Mouse (Mus musculus) adrenal gland, adult 18-20 months (tissue): ENCODE data around the gene Irf5. TPM values are rescaled to one million over a fixed set of nuclear protein-coding genes. Genes with fewer than 3 reads are reported as not detected.
A peak's percentile ranks its signal among the peaks of the same experiment; 100 is the strongest.
"Not testable (repeated sequence)": the region's sequence is repeated elsewhere in the genome, so short reads cannot be mapped to it uniquely, and the experiment has no call there.

Experiments
- DNase-seq, 2 experiments: peaks; one replicate each; pipeline ENCODE4 v3.0.0; 2021 to 2022; ENCODE audit warnings: low spot score in 2 of 2
- total RNA-seq, 2 experiments: library from RNA; stranded (reverse); gene quantifications; 1 replicate in 1 of 2; 2 replicates in 1 of 2; pipeline ENCODE4 v1.2.3; 2021

Irf5 gene
- total RNA-seq, 2 experiments from 2014 or later: 7.3 to 8.6 TPM

DNA sequence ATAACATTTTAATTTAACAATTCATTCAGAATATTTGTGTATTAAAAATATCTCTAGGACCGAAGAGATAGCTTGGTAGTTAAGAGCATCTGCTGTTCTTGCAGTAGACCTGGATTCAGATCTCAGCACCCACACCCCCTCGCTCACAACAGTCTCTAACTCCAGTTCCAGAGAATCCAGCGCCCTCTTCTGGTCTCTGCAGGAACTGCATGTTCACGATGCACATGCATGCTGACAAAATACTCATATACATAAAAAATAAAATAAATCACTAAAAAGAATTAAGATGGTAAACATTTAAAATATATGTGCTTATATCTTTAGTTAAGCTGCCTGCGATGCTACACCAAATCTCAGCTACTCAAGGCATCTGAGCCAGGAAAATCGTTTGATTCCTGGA is 1.2 kb upstream of the Irf5 start:
- no peak for DNase-seq

DNA sequence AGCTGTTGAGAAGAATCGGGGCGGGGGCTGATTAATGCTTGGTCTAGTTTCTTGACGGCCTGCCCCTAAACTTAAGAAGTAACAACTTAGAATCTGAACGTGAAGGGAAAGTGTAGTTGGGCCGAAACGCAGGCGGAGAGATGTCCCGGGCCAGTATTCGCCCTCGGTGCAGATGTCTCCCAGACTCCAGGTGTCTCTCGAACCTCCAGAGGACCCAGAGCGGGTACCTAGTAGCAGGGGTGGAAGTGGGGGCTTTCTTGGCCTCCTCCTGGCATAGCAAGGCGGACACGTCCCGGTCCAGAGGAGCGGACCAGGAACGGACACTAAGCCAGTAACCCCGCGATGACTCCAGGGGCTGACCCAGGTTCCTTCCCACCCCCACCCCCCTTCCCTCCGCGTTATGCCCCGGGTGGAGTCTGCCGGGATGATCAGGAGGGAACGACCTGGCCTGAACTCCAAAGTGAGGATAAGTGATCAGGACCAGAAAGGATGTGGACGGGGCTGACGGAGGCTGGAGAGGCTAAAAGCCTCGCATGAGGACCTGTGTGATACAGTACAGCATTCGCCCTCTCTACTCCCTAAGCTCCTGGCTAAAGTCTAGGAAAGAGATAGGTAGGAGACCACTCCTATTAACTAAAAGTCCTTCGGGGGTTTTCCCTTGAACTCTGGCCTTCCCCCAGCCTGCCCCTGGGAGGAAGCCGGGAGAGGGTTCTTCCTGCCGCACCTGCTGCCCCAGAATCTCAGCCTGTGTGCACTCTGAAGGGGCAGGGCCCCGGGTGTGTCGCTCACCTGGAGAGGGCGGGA is 1.1 kb downstream of the Irf5 start:
- DNase-seq: no peak

DNA sequence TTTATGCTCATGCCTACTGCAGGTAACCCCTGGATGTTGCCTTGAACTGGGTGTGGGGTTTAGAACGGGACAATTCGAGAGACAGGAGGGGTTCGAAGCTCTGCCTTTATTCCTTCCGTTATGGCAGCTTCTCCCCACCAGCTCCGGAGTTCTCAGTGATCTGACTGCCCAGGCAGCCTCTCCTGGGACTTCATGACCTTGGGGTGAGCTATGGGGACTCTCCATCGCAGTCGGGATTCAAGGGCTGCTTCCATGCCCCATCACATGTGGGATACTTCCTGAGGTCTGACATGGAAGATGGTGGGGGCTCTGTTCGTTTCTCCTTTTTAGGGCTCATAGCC is 1.7 kb downstream of the Irf5 start:
- no peak for DNase-seq

DNA sequence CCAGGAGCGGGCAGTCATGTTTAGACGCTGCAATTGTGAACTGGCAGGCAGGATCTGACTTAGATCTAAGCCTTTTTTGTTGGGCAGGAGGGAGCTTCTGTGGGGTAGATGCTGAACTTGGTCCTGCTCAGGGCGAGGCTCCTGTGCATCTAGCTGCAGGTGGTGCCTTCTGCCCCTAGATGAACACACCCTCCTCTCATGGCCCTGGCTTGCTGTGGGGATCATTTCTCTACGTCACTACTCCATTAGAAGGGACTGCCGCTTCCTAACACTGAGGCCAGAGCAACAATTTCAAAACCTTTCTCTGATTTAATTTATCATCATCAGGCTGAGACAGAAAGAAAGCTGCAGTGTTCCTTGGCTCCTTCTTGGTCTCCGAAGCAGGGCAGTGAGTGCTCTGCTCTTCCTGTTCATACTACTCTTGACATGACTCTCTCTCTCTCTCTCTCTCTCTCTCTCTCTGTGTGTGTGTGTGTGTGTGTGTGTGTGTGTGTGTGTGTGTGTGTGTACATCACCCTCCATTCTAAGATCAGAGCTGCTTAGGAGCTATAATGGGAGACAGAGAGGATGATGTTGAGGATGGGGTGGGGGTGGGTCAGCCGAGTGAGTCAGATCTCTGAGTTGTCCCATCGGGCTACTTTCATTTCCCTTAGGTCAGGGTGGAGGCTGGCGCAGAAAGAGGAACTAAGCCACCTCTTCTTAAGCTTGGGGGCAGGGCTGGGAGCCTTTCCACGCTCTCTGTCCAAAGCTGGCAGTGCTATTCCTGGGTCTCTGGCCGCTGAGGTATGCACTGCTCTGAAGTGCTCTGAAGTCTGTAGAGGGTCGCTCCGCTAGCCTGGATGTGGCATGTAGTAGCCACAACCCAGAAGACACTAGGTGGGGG is 2.4 kb downstream of the Irf5 start:
- DNase-seq: no peak

DNA sequence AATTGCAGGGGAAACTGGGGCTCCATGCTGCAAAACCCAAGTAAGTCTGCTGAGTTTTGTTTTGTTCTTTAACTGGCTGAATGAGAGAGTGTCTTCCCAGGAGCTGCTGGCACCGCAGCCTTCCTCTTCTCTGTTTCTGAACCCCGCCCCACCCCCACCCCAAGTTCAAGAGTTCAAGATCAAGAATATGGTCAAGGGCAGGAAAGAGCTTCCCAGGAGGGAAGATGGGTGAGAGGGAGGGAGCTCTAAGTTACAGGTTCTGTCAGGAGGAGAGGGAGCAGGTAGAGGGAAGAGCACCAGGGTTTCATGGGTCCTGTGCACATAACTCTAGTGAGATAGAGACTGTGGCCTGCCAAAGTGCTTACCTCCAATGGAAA is 3.0 kb downstream of the Irf5 start:
- no peak for DNase-seq

DNA sequence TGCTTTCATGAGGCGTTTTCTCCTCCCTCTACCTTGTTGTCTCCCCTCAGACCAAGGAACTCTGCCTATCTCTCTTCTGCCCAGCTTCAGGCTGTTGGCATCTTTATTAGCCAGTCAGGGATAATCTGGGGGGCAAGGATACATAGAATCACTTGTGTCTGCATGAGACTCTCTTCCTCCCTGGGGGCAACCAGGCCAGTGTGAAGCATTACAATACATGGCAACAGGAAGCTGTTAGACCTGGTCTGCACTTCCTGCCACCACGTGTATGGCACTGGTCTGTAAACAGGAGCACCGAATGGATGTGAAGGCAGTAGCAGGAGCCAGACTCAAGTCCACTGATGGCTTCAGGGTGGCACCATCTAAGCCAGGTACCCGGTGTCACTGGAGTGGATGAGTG is 3.6 kb downstream of the Irf5 start:
- DNase-seq: no peak

DNA sequence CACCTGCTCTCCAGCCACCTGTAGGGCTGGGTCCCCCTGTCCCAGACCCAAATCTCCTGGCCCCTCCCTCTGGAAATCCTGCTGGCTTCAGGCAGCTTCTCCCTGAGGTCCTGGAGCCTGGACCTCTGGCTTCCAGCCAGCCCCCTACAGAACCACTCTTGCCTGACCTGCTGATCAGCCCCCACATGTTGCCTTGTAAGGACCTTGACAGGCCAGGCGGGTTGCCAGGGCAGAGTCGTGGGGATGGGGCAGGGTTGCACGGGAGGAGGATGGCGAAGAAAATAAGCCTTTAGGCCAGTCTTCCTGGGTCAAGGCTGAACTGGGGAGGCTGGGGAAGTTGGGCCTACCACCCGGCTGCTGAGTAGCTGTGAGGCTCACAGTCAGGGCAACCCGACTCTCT is 8.9 kb downstream of the Irf5 start:
- peak in 1 of 2 experiments; percentile 26 for DNase-seq

DNA sequence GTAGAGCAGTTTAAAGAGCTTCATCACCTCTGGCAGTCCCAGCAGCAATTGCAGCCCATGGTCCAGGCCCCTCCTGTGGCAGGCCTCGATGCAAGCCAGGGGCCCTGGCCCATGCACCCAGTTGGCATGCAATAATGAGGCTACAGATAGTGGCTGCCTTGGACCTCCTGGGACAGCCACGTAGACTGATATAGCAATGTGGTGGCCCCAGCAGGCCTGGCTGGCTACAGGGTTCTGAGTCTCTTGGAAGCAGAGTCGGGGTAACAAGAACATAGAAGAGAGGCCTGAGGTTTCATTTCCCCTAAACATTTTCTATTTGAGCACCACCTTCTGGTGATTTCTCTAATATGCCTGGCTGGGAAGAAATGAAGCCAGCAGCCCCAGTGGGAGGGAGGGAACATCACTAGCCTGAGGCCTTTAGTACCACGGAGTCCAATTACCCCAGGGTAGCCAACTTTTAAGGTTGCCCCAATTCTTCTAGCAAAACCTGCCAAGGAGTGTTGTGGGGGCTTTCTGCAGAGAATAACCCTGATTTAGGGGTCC is 10.3 kb downstream of the Irf5 start:
- DNase-seq: no peak

DNA sequence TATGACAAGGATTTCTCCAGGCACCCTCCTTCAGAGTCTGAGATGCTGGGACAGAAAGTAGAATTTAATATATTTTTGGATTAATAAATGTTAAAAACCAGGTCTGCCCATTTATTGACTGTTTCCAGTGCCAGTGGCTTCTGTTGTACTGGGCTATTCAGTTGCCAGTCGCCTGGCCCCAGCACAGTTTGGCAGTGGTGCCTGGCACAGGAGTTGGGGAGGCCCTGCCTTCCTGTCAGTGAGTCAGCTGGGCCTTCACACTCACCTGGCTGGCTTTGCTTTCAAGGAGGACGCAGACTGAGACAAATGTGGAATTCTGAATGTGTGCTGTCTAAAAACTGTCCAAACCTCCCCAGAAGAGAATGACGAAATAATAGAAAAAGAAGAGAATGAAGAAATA is 10.8 kb downstream of the Irf5 start:
- DNase-seq: no peak

DNA sequence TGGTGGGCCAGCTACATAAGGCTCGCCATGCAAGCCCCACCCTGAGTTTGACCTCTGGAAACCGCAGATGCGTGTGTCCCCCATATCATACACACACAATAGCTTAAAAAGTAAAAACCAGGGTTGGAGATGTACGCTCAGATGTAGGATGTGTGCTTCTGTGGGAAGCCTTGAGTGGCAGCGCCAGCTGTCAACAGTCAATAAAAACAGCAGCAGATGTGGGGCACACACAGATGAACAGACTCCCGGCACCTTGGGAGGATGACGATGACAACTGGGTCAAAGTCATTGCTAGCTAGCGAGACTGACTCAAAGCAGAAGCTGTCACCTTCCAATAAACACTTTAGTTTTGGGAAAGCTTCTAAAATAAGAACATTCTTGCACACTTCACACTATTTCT is 13.1 kb downstream of the Irf5 start:
- no peak for DNase-seq

DNA sequence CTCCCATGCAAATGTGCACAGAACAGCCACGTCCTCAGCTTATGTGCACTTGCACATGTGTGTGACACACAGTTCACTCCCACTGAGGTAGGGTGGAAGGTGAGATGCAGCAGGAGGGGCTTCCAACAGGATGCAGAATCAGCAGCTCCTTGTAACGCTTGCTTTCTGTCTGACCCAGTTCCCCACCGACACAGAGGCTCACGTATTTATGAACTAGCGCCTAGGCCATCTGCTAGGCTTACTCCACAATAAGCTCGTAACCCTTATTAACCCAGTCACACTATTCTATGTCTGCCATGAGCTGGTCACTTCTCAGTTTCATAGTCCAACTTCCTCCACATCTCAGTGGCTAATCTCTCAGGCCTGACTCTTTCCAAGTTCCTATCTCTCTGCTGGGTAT is 13.8 kb downstream of the Irf5 start:
- no peak for DNase-seq

DNA sequence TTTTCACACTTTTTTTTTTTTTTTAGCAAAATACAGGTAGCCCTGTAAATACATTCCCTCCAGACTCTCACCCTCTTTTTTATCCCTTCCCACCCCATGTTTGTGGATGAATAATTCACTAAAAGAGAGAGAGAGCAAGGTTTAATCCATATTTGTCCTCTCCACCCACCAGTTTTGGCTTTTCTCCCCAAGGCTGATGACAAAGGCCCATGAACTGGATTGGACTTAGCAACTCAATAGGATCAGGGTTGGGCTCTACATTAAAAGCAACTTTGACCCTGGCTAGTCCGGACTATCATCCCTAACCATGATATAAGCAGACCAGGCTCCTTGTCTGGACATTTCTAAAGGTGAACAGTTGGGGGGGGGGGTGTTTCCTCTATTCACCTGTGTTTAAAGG is 14.5 kb downstream of the Irf5 start:
- no peak for DNase-seq

DNA sequence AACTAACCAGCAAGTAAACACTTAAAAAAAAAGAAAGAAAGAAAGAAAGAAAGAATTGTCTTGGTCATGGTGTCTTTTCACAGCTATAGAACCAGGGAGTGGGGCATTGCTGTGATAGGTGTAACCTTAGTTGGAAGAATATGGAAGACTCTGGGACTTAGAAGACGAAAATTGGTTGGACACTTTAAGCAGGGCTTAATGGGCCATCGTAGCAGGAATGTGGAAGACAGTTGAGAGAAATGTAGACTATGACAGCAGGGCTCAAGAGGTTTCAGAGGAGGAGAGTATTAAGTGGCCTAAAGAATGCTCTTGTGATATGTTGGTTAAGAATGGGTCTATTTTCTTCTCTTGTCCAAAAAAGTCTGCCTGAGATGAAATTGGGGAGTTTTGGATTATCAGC is 19.2 kb downstream of the Irf5 start:
- DNase-seq: no peak

DNA sequence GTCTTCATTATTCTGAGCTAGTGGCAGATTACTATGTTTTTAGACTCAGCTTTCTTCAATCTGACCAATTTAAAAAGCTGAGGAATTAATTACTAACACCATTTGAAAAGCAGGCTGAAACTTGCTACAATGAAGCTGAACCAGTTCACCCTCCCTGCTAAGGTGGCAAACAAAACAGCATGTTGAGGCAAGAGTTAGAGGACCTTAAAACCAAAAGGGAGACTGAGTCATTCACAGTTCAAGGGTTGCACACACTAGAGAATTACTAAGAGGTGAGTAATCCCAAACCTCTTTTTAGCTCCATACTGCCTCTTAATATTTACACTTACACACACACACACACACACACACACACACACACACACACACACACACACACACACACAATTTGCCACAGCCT is 21.2 kb downstream of the Irf5 start:
- DNase-seq: no peak

DNA sequence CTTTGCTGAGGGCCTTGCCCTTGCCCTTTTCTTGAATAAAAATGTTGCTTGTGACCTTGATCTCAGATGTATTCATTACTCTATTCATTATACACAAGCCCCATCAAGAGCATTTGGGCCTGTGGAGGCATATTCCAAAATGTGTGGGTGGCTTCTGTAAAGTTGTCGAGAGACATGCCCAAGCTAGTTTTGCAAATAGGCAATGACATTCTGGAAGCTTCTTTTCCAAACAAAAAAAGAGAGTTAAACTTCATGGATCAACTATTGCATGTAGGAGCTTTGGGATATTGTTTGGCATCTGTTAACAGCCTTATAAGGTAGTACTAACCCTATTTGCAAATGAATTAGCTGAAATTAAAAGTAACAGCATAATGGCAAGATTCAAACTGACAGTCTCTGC is 21.7 kb downstream of the Irf5 start:
- DNase-seq: no peak

DNA sequence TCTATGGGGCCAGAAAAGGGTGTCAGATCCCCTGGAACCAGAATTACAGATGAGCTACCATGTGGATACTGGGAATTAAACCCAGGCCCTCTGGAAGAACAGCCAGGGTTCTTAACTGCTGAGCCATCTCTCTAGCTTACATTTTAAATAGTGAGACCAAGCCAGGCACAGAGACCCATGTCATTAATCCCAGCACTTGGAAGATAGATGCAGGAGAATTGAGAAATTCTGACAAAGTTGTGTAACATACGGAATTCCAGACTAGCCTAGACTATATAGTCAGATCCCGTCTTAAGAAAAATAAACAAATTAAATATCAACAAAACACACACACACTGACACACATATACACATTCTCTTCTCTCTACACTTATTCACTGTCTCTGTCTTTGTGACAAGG is 26.1 kb downstream of the Irf5 start:
- no peak for DNase-seq

DNA sequence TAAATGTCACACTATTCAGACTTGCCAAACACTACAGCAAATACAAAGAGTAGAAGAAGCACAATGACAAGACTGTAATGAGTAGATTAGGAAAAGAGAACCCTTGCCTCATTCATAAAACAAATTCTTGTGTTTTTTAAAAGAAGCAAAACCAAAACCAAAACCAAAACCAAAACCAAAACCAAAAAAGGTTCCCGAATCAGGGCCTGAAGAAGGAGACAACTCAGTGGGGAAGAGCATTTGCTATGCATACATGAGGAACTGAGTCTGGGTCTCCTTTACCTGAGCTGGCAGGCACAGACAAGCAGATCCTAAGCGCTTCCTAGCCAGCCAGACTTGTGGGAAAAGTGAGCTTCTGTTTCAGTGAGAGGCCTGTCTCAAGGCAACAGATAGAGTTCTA is 30.7 kb downstream of the Irf5 start:
- DNase-seq: no peak

DNA sequence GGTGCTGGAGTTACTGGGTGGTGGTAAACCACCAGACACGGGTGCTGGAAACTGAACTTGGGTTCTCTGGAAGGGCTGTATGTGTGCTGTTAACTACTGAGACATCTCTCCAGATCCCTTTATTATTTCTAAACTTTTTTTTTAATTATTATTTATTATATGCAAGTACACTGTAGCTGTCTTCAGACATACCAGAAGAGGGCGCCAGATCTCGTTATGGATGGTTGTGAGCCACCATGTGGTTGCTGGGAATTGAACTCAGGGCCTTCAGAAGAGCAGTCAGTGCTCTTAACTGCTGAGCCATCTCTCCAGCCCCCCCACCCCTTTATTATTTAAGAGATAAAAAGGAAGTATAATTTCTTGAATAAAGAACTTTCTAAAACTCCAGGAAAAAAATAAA is 50.0 kb downstream of the Irf5 start:
- not testable (repeated sequence) for DNase-seq

DNA sequence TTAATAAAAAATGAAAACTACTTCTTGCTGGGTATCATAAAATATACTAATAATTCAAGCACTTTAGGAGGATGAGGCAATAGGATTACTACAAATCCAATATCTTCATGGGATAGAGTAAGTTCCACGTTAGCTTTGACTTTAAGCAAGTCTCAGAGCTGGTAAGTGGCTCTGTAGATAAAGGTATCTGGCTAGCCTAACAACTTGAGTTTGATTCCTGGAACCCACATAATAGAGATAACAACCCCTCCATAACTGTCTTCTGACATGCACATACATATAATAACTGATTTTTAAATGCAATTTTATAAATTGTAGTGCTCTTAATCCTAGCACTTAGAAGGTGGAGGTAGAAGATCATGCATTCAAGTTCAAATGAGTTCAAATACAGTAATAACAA is 54.3 kb downstream of the Irf5 start:
- no peak for DNase-seq

DNA sequence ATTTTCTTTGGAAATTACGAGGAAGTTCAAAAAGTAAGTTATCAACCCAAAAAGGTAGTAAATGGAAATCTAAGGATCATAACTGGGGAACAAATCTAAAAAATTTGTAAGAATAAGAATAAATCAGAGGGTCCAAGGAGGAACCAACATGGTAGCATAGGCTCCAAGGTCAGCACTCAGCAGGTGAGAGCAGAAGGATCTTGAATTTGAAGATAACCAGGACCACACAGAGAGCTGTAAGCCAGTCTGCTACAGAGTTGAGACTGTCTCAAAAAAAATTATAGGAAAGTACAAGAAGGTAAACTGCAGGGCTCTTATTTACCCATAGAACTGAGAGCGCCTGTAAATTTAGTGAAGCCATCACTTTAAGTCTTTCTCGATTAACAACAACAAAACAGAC is 54.8 kb downstream of the Irf5 start:
- DNase-seq: no peak
